Mouse (Mus musculus) embryo, embryonic 10.5 days (tissue): Measurements from ENCODE around the gene Ap2a1.
A peak's percentile ranks its signal among the peaks of the same experiment; 100 is the strongest.

ENCODE experiments used
- DNase-seq: peaks from one replicate; pipeline ENCODE4 v3.0.0-alpha.2; 2015; ENCODE audit warnings: low spot score

Ap2a1 gene

GRCm38 (mm10) chr7:44953561-44953960, 24.3 kb upstream of the Ap2a1 start:
- no peak for DNase-seq

- peak; percentile 97 for DNase-seq
These were observed 23.5 kb upstream of the Ap2a1 start for GRCm38 (mm10) chr7:44952611-44953306.

GRCm38 (mm10) chr7:44951960-44952359, 22.7 kb upstream of the Ap2a1 start:
- peak; percentile 75 for DNase-seq

- no peak for DNase-seq
These were observed 20.6 kb upstream of the Ap2a1 start for GRCm38 (mm10) chr7:44949922-44950321.

GRCm38 (mm10) chr7:44942904-44943303, 13.6 kb upstream of the Ap2a1 start, which contains the start of gene Tsks:
Tsks (plus strand) TSS chr7:44943204.
- no peak for DNase-seq

- no peak for DNase-seq
These were observed 9.4 kb upstream of the Ap2a1 start for GRCm38 (mm10) chr7:44938680-44939079.

- DNase-seq: no peak
These were observed 726 bp downstream of the Ap2a1 start for GRCm38 (mm10) chr7:44928570-44928969.

- DNase-seq: peak; percentile 52
These were observed 3.8 kb downstream of the Ap2a1 start for GRCm38 (mm10) chr7:44925468-44925867.

- DNase-seq: no peak
These were observed 6.8 kb downstream of the Ap2a1 start for GRCm38 (mm10) chr7:44922530-44922929.

GRCm38 (mm10) chr7:44919127-44919526, 10.2 kb downstream of the Ap2a1 start:
- DNase-seq: no peak

- DNase-seq: no peak
These were observed 11.1 kb downstream of the Ap2a1 start for GRCm38 (mm10) chr7:44918219-44918618.

GRCm38 (mm10) chr7:44916881-44917280, 12.4 kb downstream of the Ap2a1 start:
- DNase-seq: no peak

GRCm38 (mm10) chr7:44916191-44916590, 13.1 kb downstream of the Ap2a1 start:
- DNase-seq: no peak

GRCm38 (mm10) chr7:44915314-44915713, 14.0 kb downstream of the Ap2a1 start:
- no peak for DNase-seq

- no peak for DNase-seq
These were observed 14.9 kb downstream of the Ap2a1 start for GRCm38 (mm10) chr7:44914396-44914795.

- no peak for DNase-seq
These were observed 20.4 kb downstream of the Ap2a1 start for GRCm38 (mm10) chr7:44908706-44909476.

GRCm38 (mm10) chr7:44905430-44905829, 23.9 kb downstream of the Ap2a1 start:
- DNase-seq: no peak

- DNase-seq: peak; percentile 81
These were observed 28.0 kb downstream of the Ap2a1 start for GRCm38 (mm10) chr7:44901230-44901722.

GRCm38 (mm10) chr7:44900632-44901031, 28.7 kb downstream of the Ap2a1 start:
- no peak for DNase-seq

- peak; percentile 13 for DNase-seq
These were observed 30.7 kb downstream of the Ap2a1 start for GRCm38 (mm10) chr7:44898607-44899006.

GRCm38 (mm10) chr7:44896499-44896898, 32.8 kb downstream of the Ap2a1 start:
- DNase-seq: no peak

- DNase-seq: peak; percentile 97
These were observed 33.5 kb downstream of the Ap2a1 start, which contains the start of gene Fuz for GRCm38 (mm10) chr7:44895593-44896434. Fuz (plus strand) TSS chr7:44896079.
